Mouse (Mus musculus) ES-E14 (cell line): Measurements from ENCODE around the gene Gorab.

Source experiments
- CHD2 ChIP-seq: IDR thresholded peaks from 2 replicates; pipeline ENCODE4 v1.6.1; 2014; ENCODE audit warnings: mild to moderate bottlenecking, low read depth, low read length, inconsistent platforms
- HCFC1 ChIP-seq: IDR thresholded peaks from 2 replicates; pipeline ENCODE4 v1.6.1; 2012; ENCODE audit warnings: low read length, inconsistent platforms, borderline replicate concordance; ENCODE audit not compliant: insufficient read depth
- MAFK ChIP-seq: IDR thresholded peaks from 2 replicates; pipeline ENCODE4 v1.6.1; 2014; ENCODE audit warnings: mild to moderate bottlenecking, low read depth, low read length, inconsistent platforms; ENCODE audit not compliant: insufficient read depth
- ZC3H11A ChIP-seq: IDR thresholded peaks from 2 replicates; pipeline ENCODE4 v1.6.1; 2012; ENCODE audit warnings: low read depth, mild to moderate bottlenecking, inconsistent platforms, low read length, borderline replicate concordance
- ZNF384 ChIP-seq: IDR thresholded peaks from 2 replicates; pipeline ENCODE4 v1.6.1; 2012; ENCODE audit warnings: low read depth, low read length, inconsistent platforms

DNA sequence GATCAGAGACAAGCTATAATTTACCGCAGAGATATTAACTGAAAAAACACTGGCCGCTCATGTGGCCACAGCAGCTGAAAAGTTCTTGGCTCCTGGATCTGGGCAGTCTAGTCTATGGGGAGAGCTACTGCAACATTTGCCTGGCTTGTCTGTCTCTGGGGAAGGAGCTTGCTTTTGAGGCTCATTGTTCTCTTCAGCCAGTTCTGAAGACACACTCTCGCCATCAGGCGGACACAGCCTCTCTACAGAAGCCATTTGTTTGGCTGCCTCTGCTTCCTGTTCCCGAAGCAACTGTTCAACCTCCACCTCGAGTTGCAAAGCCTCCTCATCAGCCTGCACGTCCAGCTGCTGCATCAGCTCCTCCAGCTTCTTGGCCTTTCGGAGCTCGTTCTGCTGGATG, 17.3 kb downstream of the Gorab start:
- no peak for TF ChIP-seq MAFK
- no peak for TF ChIP-seq HCFC1
- no peak for TF ChIP-seq ZC3H11A
- TF ChIP-seq CHD2 = no peak
- TF ChIP-seq ZNF384 = no peak
